Mouse (Mus musculus) liver, embryonic 12.5 days (tissue): ENCODE data around the gene Crim1. TPM values are rescaled to one million over a fixed set of nuclear protein-coding genes. Genes with fewer than 3 reads are reported as not detected.

Source experiments
- ATAC-seq: fragments of 200-750 bp; cut with Nextera tagmentation; 2 replicates; pipeline ENCODE4 v1.8.0; 2017; ENCODE audit warnings: moderate number of reproducible peaks, mild to moderate bottlenecking, moderate library complexity
- H3K27ac ChIP-seq: fragments of 300-500 bp; sonication (generic); 2 replicates; pipeline ENCODE4 v1.5.1; 2016; ENCODE audit warnings: mild to moderate bottlenecking
- H3K27me3 ChIP-seq: fragments of 300-500 bp; sonication (generic); replicated peaks from 2 replicates; pipeline ENCODE4 v1.6.1; 2016; ENCODE audit warnings: mild to moderate bottlenecking, moderate library complexity
- H3K36me3 ChIP-seq: fragments of 300-500 bp; sonication (generic); 2 replicates; pipeline ENCODE4 v1.6.1; 2016; ENCODE audit warnings: mild to moderate bottlenecking, moderate library complexity
- H3K4me1 ChIP-seq: fragments of 300-500 bp; sonication (generic); 2 replicates; pipeline ENCODE4 v1.6.1; 2016
- H3K4me2 ChIP-seq: fragments of 300-500 bp; sonication (generic); 2 replicates; pipeline ENCODE4 v1.6.1; 2016; ENCODE audit warnings: mild to moderate bottlenecking, moderate library complexity
- H3K4me3 ChIP-seq: fragments of 300-500 bp; sonication (generic); 2 replicates; pipeline ENCODE4 v1.5.1; 2016; ENCODE audit warnings: mild to moderate bottlenecking, moderate library complexity
- H3K9ac ChIP-seq: fragments of 300-500 bp; sonication (generic); 2 replicates; pipeline ENCODE4 v1.6.1; 2016; ENCODE audit warnings: mild to moderate bottlenecking, moderate library complexity
- H3K9me3 ChIP-seq: fragments of 300-500 bp; sonication (generic); replicated peaks from 2 replicates; pipeline ENCODE4 v1.6.1; 2016; ENCODE audit warnings: mild to moderate bottlenecking, moderate library complexity
- WGBS: fragments of 180-500 bp; shearing (Covaris S2); methylation state at CpG from one replicate; pipeline ENCODE4 v1.1.7; 2016; ENCODE audit not compliant: insufficient replicate concordance; 5-methylcytosine and 5-hydroxymethylcytosine counted together
- polyA plus RNA-seq: library from polyadenylated mRNA; unstranded; fragments of >200 nt; fragmentation: Nextera tagmentation; extraction: Ambion mirVana; gene quantifications from 2 replicates; pipeline ENCODE4 v1.2.1, GENCODE M21; 2016

Gene Crim1
- polyA plus RNA-seq, 1 experiment from 2014 or later, result 1.5 TPM

DNA sequence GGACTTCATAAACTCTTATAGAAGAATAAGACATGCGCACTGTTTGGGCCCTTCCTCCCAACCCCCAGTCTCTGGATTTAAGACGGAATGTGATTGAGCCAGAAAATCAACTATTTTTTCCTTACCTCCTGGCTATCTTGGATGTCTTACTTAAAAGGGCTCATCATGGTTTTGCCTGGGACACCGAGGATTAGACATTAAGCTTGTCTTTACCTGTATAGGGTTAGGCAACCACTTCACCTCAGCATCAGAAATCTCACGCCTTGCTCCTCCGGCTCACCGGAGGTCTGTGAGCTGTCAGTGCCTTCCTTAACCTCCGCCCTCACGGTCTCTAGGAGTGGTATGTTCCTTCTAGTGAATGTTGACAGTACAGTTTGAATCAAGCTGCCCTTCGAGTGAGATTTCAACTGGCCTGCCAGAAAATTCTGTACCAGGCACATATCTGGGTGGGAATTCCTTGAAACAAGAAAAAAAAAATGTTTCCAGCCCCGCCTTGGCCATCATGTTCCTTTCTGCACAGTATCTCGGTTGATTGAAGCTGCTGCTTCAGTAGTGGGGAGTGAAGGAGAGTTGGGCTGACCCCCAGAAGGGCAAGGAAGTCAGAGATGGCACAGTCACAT is 121.3 kb downstream of the Crim1 start:
- ATAC-seq, result no peak
- Histone ChIP-seq H3K27ac (no peak overlapping the region), H3K4me1 (peaks cover 55% of the 10 kb centered on the region), H3K9ac (no peak overlapping the region), H3K4me3 (no peak overlapping the region), H3K36me3 (no peaks in the 10 kb centered on the region), H3K4me2 (no peak overlapping the region), H3K9me3 (no peaks in the 10 kb centered on the region), H3K27me3 (no peaks in the 10 kb centered on the region)
- WGBS, result 79% methylated on average over 11 of the region's 11 CpGs

DNA sequence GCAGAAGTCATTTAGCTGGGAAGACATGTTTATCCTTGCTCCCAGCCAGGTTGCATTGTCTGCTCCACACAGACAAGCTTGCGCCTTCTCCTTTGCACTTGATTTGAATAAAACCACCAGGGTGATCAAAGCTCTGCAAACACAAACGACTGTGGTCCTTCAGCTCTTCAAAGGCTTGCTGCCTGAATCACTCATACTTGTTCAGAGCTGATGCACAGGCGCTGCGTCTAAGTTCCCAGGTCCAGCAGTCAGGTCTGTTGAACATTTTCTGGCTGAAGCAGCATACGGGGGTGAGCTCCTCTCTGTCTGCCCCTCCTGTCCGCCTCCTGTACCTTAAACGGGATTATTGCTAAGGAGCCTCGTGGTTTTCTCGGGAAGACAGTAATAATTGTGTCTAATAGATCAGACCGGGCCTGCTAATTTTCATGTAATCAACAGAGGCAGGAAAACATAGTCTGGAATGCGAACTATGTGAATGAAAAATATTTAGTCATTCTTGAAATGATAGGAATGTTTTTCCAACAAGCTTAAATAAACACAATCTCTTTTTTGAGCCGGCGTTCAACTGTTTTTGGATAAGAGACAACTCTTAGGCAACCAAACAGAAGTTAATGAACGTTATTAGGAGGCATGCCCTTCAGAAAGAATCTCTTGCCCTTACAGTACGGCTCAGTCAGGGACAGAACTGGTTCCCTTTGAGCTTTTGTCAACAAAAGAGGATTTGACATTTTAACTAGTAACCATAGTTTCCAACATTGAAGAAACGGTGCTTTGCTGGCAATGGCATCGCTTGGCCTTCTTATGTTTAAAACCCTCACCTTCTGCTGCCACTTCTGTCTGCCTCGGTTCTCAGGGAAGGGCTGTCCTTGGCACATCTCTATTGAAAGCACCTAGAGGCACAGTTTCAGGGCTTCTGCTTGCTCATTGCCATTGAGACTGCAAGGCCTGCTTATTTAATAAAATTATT is 122.6 kb downstream of the Crim1 start:
- WGBS, result 73% methylated on average over 18 of the region's 18 CpGs
- Histone ChIP-seq H3K27ac (no peak overlapping the region), H3K36me3 (no peaks in the 10 kb centered on the region), H3K9ac (no peak overlapping the region), H3K4me1 (peaks cover 59% of the 10 kb centered on the region), H3K9me3 (no peaks in the 10 kb centered on the region), H3K27me3 (no peaks in the 10 kb centered on the region), H3K4me2 (no peak overlapping the region), H3K4me3 (no peak overlapping the region)
- no peak for ATAC-seq

DNA sequence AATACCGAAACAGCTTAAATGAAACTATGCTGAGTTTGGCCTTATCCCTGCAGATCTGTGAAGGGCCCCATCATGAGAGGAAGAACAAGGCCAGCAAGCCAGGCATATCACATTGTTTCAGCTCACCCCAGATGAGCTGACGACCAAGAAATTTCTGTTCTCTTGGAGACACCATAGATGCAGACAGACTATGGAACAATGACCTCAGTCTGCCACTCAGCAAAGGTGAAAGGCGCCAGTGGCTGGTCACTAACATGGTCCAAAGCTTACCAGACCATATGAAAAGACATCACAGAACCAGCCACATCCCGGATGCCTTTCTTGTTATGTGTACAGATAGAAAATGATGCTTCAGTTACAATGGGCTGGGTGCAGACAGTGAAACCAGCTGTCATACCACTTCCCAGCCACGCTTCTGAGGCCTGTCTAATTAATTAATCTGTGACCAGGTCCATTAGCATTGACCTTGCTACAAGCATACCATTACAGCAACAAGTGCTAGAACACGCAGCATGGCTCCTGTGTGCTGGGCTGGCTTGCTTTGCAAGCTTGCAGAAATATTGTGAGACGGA is 125.8 kb downstream of the Crim1 start:
- no peaks in the 10 kb centered on the region for H3K9me3 ChIP-seq
- H3K4me2 ChIP-seq, result no peak overlapping the region
- WGBS, result 76% methylated on average over 7 of the region's 7 CpGs
- ATAC-seq, result no peak
- no peak overlapping the region for H3K9ac ChIP-seq
- H3K27me3 ChIP-seq, result no peaks in the 10 kb centered on the region
- no peak overlapping the region for H3K4me3 ChIP-seq
- H3K36me3 ChIP-seq, result no peaks in the 10 kb centered on the region
- H3K4me1 ChIP-seq, result peaks cover 71% of the 10 kb centered on the region
- H3K27ac ChIP-seq, result peak overlapping the region; percentile 75

DNA sequence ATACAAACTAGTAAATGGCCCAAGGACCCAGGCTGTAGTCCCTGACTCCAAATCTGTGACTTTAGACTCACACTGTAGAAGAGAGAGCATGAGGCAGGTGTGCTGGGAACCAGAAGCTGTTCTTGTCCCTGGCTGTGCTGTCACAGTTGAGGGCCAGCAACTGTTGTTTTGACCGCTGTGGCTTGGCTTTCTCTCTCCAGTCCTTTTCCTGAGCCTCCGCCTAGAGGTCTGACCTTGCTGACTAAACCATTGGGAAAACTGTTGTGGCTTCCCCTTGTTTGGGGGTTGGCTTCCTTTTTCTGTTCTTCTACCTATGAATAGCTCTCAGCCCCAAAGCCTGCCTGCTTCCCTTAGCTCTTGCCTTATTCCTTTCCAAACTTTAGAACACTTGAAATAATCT is 126.3 kb downstream of the Crim1 start:
- no peaks in the 10 kb centered on the region for H3K36me3 ChIP-seq
- WGBS, result 72% methylated on average over 2 of the region's 2 CpGs
- H3K4me2 ChIP-seq, result no peak overlapping the region
- H3K27me3 ChIP-seq, result no peaks in the 10 kb centered on the region
- ATAC-seq, result no peak
- H3K27ac ChIP-seq, result peak overlapping the region; percentile 75
- H3K9me3 ChIP-seq, result no peaks in the 10 kb centered on the region
- no peak overlapping the region for H3K4me3 ChIP-seq
- no peak overlapping the region for H3K9ac ChIP-seq
- peaks cover 71% of the 10 kb centered on the region for H3K4me1 ChIP-seq

DNA sequence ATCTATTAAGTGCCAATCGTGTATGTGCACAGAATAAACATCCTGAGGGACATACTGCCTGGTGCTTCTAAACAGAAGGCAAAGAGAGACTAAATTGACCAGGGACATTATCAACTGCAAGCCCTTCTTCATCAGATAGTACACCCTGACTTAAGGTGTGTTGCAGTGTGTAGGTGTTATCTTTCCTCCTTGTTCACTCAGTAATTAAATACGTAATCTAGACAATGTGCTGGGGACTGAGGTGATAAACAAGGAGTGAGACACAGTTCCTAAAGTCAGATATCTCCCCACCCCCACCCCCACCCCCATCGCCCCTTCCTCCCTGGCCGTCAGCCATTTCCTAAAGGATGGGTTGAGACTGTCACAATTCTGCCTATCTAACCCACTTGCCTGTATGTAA is 127.1 kb downstream of the Crim1 start:
- Histone ChIP-seq H3K36me3 (no peaks in the 10 kb centered on the region), H3K4me2 (peak overlapping the region; percentile 23), H3K27me3 (no peaks in the 10 kb centered on the region), H3K4me3 (no peak overlapping the region), H3K27ac (peak overlapping the region; percentile 75), H3K9me3 (no peaks in the 10 kb centered on the region), H3K4me1 (peaks cover 68% of the 10 kb centered on the region), H3K9ac (peak overlapping the region; percentile 27; the same call in 1 of the 2 replicates)
- peak; percentile 53 for ATAC-seq
- WGBS, result 17% methylated on average over 4 of the region's 4 CpGs

DNA sequence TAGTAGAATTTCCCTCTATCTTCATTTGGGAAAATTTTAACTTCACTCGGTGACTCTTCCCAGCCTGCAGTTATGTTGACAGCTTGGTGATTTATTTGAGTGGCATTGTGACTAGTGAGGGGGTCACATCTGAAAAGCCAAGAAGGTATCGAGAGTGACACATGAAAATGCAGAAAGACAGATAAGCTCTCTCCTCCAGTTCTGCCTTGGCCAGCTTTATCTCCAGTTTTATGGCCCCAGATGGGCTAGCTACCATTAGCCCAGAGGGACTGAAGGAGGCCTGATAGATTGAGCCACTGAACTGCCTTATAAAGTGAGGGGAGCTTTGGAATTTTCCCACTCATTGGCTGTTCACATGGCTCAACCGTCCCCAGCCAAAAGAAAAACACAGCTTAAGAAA is 128.2 kb downstream of the Crim1 start:
- H3K36me3 ChIP-seq, result no peaks in the 10 kb centered on the region
- H3K4me1 ChIP-seq, result peaks cover 63% of the 10 kb centered on the region
- H3K9me3 ChIP-seq, result no peaks in the 10 kb centered on the region
- H3K27me3 ChIP-seq, result no peaks in the 10 kb centered on the region
- peak overlapping the region; percentile 52 for H3K4me2 ChIP-seq
- peak overlapping the region; percentile 85 for H3K27ac ChIP-seq
- ATAC-seq, result peak; percentile 96
- whole genome bisulfite sequencing, result 12% methylated on average over 3 of the region's 3 CpGs
- H3K9ac ChIP-seq, result peak overlapping the region; percentile 56
- H3K4me3 ChIP-seq, result no peak overlapping the region

DNA sequence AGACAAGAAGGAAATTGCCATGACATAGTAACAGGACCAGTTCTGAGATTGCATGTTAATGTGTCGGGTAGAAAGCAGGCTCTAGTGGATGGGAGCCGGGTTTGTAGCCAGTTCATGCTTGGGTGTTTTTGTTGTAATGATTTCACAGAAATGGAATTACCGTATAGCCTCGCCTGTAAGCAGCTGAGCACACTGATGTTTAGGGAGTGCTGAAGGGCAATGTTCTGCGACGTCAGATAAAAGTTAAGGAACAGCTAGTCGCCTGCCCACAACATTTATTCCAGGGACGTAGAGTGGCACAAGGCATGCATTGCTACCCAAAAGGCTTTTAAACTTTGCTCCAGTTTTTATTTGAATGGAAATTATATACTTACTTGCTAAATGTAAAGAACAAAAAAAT is 131.4 kb downstream of the Crim1 start:
- Histone ChIP-seq H3K27me3 (no peaks in the 10 kb centered on the region), H3K9ac (no peak overlapping the region), H3K4me1 (peaks cover 47% of the 10 kb centered on the region), H3K4me2 (no peak overlapping the region), H3K4me3 (no peak overlapping the region), H3K27ac (no peak overlapping the region), H3K9me3 (no peaks in the 10 kb centered on the region), H3K36me3 (0 out of 2 replicates have a peak, but pooled peaks cover 3% of the 10 kb centered on the region)
- ATAC-seq, result no peak
- 48% methylated on average over 8 of the region's 8 CpGs for WGBS

DNA sequence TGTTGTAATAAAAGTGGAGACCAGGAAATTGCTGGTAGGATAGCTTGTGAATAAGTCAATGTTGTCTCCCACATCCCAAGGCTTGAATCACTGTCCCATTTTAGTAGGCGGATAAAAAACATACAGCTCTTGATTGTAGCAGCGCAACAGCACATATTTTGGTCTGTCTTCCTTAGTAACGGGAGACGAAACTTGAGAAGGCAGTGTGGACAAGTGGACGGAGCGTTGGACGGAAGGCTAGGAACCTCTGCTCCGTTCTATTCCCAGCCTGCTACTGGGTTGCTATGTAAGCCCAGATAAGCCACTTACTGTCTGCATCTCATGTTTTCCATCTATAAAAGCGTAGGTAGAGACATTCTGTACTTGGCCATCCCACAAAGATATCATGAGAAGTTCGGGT is 133.2 kb downstream of the Crim1 start:
- no peak overlapping the region for H3K4me3 ChIP-seq
- no peak overlapping the region for H3K9ac ChIP-seq
- no peaks in the 10 kb centered on the region for H3K27me3 ChIP-seq
- peaks cover 8% of the 10 kb centered on the region; the same call in 1 of the 2 replicates for H3K36me3 ChIP-seq
- no peak for ATAC-seq
- no peaks in the 10 kb centered on the region for H3K9me3 ChIP-seq
- no peak overlapping the region for H3K4me2 ChIP-seq
- H3K4me1 ChIP-seq, result peaks cover 30% of the 10 kb centered on the region
- H3K27ac ChIP-seq, result no peak overlapping the region
- WGBS, result 86% methylated on average over 10 of the region's 10 CpGs

DNA sequence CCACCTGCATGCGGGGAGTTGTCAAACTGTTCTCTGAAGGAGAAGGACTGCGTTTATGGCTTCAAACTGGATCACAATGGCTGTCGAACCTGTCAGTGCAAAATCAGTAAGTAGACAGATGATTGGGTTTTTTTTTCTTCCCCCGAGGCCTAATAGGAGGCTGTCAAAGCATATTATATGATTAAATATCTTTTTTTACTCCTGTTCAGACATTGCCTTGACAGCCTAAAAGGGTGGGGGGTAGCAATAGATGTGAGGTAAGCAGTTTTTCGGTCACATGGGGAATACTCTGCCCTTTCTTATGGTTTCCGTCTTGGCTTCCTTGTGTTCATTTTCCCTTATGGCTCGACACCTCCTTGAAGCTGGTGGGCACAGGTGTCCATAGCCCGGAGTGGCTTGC is 135.2 kb downstream of the Crim1 start:
- Histone ChIP-seq H3K36me3 (peaks cover 8% of the 10 kb centered on the region; the same call in 1 of the 2 replicates), H3K27me3 (no peaks in the 10 kb centered on the region), H3K4me3 (no peak overlapping the region), H3K4me1 (peaks cover 13% of the 10 kb centered on the region), H3K9ac (no peak overlapping the region), H3K27ac (no peak overlapping the region), H3K4me2 (no peak overlapping the region), H3K9me3 (no peaks in the 10 kb centered on the region)
- no peak for ATAC-seq
- 79% methylated on average over 8 of the region's 8 CpGs for WGBS

DNA sequence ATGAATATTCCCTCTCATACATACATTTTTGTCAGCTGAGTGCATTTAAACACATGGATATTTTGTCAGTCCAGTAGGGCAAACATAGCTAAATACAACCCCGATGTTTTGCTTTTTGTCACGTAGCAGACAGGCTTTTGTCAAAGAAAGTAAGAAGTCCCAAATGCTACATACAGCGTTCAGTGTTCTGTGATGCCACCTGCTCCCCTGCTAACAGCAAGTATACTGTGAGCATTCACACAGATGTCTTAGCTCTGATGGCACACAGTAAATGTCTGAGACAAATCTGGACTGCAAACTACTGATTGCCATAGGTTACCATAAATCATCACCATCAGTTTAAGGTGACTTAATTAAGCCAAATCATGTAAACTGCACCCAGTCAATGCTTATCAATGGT is 143.6 kb downstream of the Crim1 start:
- H3K4me3 ChIP-seq, result no peak overlapping the region
- no peak overlapping the region for H3K27ac ChIP-seq
- WGBS, result 85% methylated on average over 3 of the region's 3 CpGs
- no peak for ATAC-seq
- H3K4me2 ChIP-seq, result no peak overlapping the region
- H3K27me3 ChIP-seq, result no peaks in the 10 kb centered on the region
- no peak overlapping the region for H3K9ac ChIP-seq
- H3K4me1 ChIP-seq, result no peaks in the 10 kb centered on the region
- peaks cover 4% of the 10 kb centered on the region; the same call in 1 of the 2 replicates for H3K36me3 ChIP-seq
- no peaks in the 10 kb centered on the region for H3K9me3 ChIP-seq

DNA sequence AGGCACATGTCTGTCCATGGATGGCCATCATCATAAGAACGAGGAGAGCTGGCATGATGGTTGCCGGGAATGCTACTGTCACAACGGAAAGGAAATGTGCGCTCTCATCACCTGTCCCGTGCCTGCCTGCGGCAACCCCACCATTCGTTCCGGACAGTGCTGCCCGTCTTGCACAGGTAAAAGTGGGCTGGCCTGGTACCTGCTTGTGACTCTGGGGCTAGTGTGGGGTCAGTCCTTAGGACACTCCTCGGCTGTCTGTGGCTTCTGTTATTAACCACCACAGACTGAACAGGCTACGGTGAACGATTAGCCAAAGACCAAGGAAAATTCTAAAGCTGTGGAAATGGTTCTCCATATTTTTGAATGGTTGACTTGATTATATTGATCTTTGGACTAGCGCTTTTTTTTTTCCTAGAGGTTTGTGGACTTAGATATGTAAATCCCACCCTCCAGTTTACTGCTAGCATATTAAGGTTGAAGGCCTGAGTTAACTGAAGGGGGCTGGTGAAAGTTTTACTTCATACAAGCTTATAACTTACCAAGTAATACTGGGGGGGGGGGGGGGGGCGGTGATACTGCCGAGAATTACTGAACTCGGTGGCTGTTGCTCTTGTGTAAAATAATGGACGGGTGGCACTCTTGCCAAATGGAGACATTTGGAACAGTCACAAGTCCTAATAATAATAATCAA is 147.2 kb downstream of the Crim1 start:
- H3K4me1 ChIP-seq, result no peaks in the 10 kb centered on the region
- 83% methylated on average over 17 of the region's 17 CpGs for WGBS

More for the DNA sequence above, 147.2 kb downstream of the Crim1 start:
- Histone ChIP-seq H3K9me3 (no peaks in the 10 kb centered on the region), H3K36me3 (peaks cover 4% of the 10 kb centered on the region; the same call in 1 of the 2 replicates), H3K9ac (no peak overlapping the region), H3K4me3 (no peak overlapping the region), H3K27ac (no peak overlapping the region), H3K27me3 (no peaks in the 10 kb centered on the region), H3K4me2 (no peak overlapping the region)
- no peak for ATAC-seq
